Mouse (Mus musculus) E14TG2a.4 (cell line): Measurements from ENCODE around the gene Mdga2.

Experiments used
- CTCF ChIP-seq: conservative IDR thresholded peaks from 2 replicates; pipeline ENCODE4 v1.5.1; 2014; ENCODE audit warnings: low read length
- NANOG ChIP-seq: IDR thresholded peaks from 2 replicates; pipeline ENCODE4 v1.6.1; 2014; ENCODE audit warnings: borderline replicate concordance, low read length, mixed read lengths
- POU5F1 ChIP-seq: IDR thresholded peaks from 2 replicates; pipeline ENCODE4 v1.6.1; 2014; ENCODE audit warnings: low read length, borderline replicate concordance

DNA sequence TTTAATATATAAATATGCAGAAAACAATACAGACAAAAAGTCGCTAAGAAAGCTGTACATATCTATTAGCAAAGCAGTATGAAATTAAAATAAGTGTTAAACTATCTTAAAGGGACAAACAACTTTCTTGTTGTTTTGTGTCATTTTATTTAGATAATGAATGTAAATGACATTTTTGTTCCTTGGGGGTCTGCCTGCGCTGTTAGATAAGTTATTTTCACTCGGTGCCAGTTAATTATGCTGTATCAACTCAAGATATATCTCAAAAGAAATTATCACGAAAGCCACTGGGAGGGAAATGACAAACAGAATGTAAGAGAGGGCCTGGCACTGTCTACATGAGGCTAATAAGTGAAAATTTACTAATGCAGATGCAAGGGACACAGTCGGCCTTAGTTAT is 306.6 kb downstream of the Mdga2 start:
- no peak for TF ChIP-seq CTCF
- TF ChIP-seq POU5F1 = no peak
- no peak for TF ChIP-seq NANOG
